Mouse (Mus musculus): ENCODE measurements at regions not wholly inside any gene's neighbourhood (a gene's known extent, or its start where the extent isn't known, plus 50 kb on each side); places are given as distances from the start of the nearest gene placed in this dataset.

GRCm38 (mm10) chr12:43462543-43462942, 747.6 kb downstream of the Dnajb9 start:
- no peak for ATAC-seq
- H3K9ac ChIP-seq (ENCODE audit: low read depth, low read length) = no peak overlapping the region
- 75% methylated on average over 1 of the region's 1 CpGs for WGBS
- H3K27ac ChIP-seq (ENCODE audit: low read depth, low read length) = no peak overlapping the region
- H3K27me3 ChIP-seq (replicated peaks; ENCODE audit: control insufficient read depth, insufficient read depth, low read length) = no peaks in the 10 kb centered on the region
- no peaks in the 10 kb centered on the region for H3K36me3 ChIP-seq (ENCODE audit: control insufficient read depth, insufficient read depth)
- TF ChIP-seq CTCF (IDR thresholded peaks at IDR 0.05; ENCODE audit: low read depth) = no peak
- H3K9me3 ChIP-seq (ENCODE audit: control insufficient read depth) = no peaks in the 10 kb centered on the region
- no peak overlapping the region for H3K4me2 ChIP-seq (replicated peaks; ENCODE audit: low read depth)
- H3K4me1 ChIP-seq (replicated peaks; ENCODE audit: control insufficient read depth, insufficient read depth, low read length) = no peaks in the 10 kb centered on the region
- H3K4me3 ChIP-seq (ENCODE audit: low read depth, low read length) = no peak overlapping the region

Data from intestine, postnatal 0 days (tissue).